27 mouse cellular contexts compared by ENCODE assay signal in the genomic region with DNA sequence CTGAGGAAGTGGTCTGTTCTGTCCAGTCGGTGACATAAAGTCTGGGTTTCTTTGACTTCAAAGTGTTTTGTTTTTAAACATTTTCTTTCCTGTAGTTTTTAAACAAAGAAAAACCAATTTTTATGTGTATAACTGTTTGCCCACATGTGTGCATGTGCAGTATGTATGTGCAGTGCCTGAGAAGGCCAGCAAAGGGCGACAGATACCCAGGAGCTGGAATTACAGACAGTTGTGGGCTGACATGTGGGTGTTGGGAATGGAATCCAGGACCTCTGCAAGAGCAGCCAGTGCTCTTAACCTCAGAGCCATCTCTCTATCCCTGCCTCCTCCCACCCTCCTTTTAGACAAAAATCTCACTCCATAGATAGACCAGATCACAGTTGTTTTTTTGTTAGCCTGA.
"Had no signal": no experiment of that assay in that cellular context is flagged by ENCODE, and none has a peak within 500 bp of the region (broad histone marks: within the 10 kb centered on the region; RNA-seq: fewer than 3 reads in every experiment).

No protein-coding gene starts in this region.

- H3K27me3 ChIP-seq: heart, embryonic 13.5 days; heart, embryonic 15.5 days; hindbrain, embryonic 13.5 days; hindbrain, embryonic 15.5 days; kidney, embryonic 15.5 days; limb, embryonic 12.5 days; liver, embryonic 13.5 days had no signal

- H3K4me3 ChIP-seq: gastrocnemius, adult 2 months; heart, embryonic 13.5 days; heart, embryonic 15.5 days; hindbrain, embryonic 13.5 days; hindbrain, embryonic 15.5 days; kidney, embryonic 15.5 days; limb, embryonic 10.5 days; limb, embryonic 12.5 days; liver, embryonic 13.5 days had no signal

- H3K36me3 ChIP-seq: heart, embryonic 15.5 days; hindbrain, embryonic 13.5 days; kidney, embryonic 15.5 days; limb, embryonic 10.5 days; limb, embryonic 12.5 days; liver, embryonic 13.5 days had no signal

- DNase-seq: gastrocnemius, adult 2 months; gastrocnemius, postnatal 10 days; gastrocnemius, postnatal 25 days; heart, adult 18-20 months; heart, postnatal 14 days; heart, postnatal 36 days; kidney, adult 11 months; kidney, adult 2 months; kidney, adult 9 months; kidney, postnatal 14 days; kidney, postnatal 36 days; layer of hippocampus, adult 9-11 months; layer of hippocampus, postnatal 36 days; liver; liver, embryonic 13.5 days had no signal

- H3K4me1 ChIP-seq: heart, embryonic 15.5 days; limb, embryonic 10.5 days; liver, embryonic 13.5 days had no signal

- ATAC-seq: hindbrain, postnatal 0 days; intestine, embryonic 16.5 days had no signal

- H3K9ac ChIP-seq: heart, embryonic 13.5 days; heart, embryonic 15.5 days; hindbrain, embryonic 13.5 days; hindbrain, embryonic 15.5 days; kidney, embryonic 15.5 days; limb, embryonic 12.5 days; liver, embryonic 13.5 days had no signal

- H3K4me2 ChIP-seq: heart, embryonic 11.5 days; heart, embryonic 13.5 days; heart, embryonic 15.5 days; hindbrain, embryonic 13.5 days; hindbrain, embryonic 15.5 days; kidney, embryonic 15.5 days; limb, embryonic 12.5 days; liver, embryonic 11.5 days; liver, embryonic 13.5 days had no signal

- H3K27ac ChIP-seq: gastrocnemius, adult 2 months; heart, embryonic 13.5 days; heart, embryonic 15.5 days; hindbrain, embryonic 13.5 days; hindbrain, embryonic 15.5 days; hindbrain, postnatal 0 days; kidney, embryonic 15.5 days; kidney, postnatal 0 days; limb, embryonic 10.5 days; limb, embryonic 12.5 days; liver, embryonic 13.5 days had no signal

- H3K9me3 ChIP-seq: hindbrain, embryonic 15.5 days; kidney, embryonic 15.5 days; limb, embryonic 10.5 days; liver, embryonic 13.5 days had no signal
